Mouse (Mus musculus) ES-Bruce4 (cell line): ENCODE measurements at regions not wholly inside any gene's neighbourhood (a gene's known extent, or its start where the extent isn't known, plus 50 kb on each side); places are given as distances from the start of the nearest gene placed in this dataset.

Experiments used
- CTCF ChIP-seq: IDR thresholded peaks from one replicate; pipeline ENCODE4 v1.8.1; 2011; ENCODE audit warnings: low read depth, low read length
- POLR2A ChIP-seq: IDR thresholded peaks from one replicate; pipeline ENCODE4 v1.8.1; 2011; ENCODE audit warnings: low read length; ENCODE audit not compliant: insufficient read depth

DNA sequence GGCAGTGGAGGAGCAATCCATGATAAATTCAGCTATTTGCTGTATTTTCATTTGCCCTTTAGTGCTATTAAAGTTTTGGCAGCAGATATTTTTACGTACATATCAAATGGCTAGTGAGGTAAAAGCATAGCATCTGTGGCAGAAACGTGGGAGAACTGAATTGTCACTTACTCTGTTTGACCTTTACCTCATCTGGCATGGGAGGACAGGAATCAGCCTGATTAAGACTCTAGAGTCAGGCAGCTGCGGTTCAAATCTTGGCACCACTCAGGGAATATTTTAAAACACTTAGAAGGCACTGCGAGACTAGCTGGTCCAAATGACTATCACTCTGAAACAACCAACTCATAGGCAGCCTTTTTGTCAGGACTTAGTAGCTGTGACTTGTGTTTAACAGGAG lies 337.4 kb upstream of the Cwc22 start:
- TF ChIP-seq POLR2A (no peak), CTCF (no peak)
